Mouse (Mus musculus): ENCODE measurements around the gene Wfdc16. TPM values are rescaled to one million over a fixed set of nuclear protein-coding genes. Genes with fewer than 3 reads are reported as not detected.

Wfdc16 gene
- not detected for total RNA-seq (2021)

GRCm38 (mm10) chr2:164638696-164639095 lies at the start of gene Wfdc16:
Wfdc16 (minus strand) TSS chr2:164638796.
- DNase-seq (ENCODE audit: extremely low spot score in 1 of 2, low spot score in 2 of 2): no peak
- intact Hi-C loops (cut with DNase I): no loop called here

DNA sequence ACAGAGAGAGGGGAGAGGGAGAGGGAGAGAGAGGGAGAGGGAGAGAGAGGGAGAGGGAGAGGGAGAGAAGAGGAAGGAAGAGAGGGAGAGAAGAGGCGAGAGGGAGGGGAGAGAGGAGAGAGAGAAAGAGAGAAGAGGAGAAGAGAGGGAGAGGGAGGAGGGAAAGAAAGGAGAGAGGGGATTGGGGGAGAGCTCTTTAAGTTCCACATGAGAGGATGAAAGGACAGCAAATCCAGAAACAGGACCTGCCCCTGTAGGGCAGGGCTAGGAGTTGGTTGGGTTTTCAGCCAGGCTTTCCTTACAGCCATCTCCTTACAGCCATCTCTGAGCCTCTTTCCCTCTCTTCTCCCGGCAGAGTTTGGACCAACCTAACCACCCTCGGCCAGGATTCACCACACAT lies 46.2 kb upstream of the Wfdc16 start, which contains the start of gene Wfdc13:
Wfdc13 (plus strand) TSS at position 301 of the 400 bp plus-strand sequence.
- intact Hi-C loops (cut with DNase I): no loop called here
- DNase-seq (ENCODE audit: extremely low spot score in 1 of 2, low spot score in 2 of 2): no peak

GRCm38 (mm10) chr2:164679906-164680305 lies 41.3 kb upstream of the Wfdc16 start:
- intact Hi-C loops (cut with DNase I): loop anchor here (5.0 kb wide), 1 partner anchor 47 kb away; no protein-coding TSS in a partner anchor
- DNase-seq (ENCODE audit: extremely low spot score in 1 of 2, low spot score in 2 of 2): no peak

GRCm38 (mm10) chr2:164678848-164679625 lies 40.4 kb upstream of the Wfdc16 start:
- peak; percentile 36 to 83 for DNase-seq (ENCODE audit: extremely low spot score in 1 of 2, low spot score in 2 of 2)
- intact Hi-C loops (cut with DNase I): loop anchor here (5.0 kb wide), 1 partner anchor 48 kb away; no protein-coding TSS in a partner anchor

- no peak for DNase-seq (ENCODE audit: extremely low spot score in 1 of 2, low spot score in 2 of 2)
Measured at GRCm38 (mm10) chr2:164676916-164677685, 38.5 kb upstream of the Wfdc16 start.

DNA sequence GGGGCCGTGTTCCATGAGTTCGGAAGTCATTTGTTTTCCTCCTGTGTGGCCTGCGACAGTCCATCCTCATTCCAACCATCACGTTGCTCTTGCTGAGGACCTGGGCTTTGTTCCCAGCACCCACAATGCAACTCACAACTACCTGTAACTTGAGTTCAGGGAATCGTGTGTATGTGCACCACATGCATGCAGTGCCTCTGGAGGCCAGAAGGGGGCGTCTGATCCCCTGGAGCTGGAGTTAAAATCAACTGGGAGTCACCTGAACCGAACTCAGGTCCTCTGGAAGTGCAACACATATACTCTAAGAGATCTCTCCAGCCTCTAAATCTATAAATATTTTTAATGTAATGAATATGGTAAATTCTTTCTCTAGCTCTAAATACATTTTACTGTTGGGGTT lies 37.5 kb upstream of the Wfdc16 start:
- no peak for DNase-seq (ENCODE audit: extremely low spot score in 1 of 2, low spot score in 2 of 2)
- intact Hi-C loops (cut with DNase I): loop anchor here (5.0 kb wide), 1 partner anchor 51 kb away; no protein-coding TSS in a partner anchor

More at GRCm38 (mm10) chr2:164676916-164677685, 38.5 kb upstream of the Wfdc16 start:
- intact Hi-C loops (cut with DNase I): loop anchor here (5.0 kb wide), 1 partner anchor 50 kb away; no protein-coding TSS in a partner anchor

DNA sequence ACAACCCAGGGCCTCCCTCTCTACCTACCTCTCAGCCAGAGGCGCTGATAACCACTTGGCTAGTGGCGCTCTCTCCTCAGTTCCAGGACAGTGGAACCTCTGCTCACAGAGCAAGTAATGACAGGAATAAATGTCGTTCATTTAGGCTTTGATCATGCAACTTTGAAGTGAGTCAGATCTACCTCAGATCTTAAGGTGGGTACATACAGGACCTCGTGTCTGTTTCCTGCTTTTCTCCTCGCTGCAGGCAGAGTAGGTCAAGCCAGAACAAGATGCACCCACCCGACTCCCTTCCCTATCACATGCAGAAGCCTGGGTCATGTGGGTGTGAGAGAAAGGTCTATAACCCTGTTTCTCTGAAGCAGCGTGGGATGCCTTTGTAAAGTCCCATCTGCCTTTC lies 35.4 kb upstream of the Wfdc16 start, which contains the start of gene Wfdc11:
Wfdc11 (minus strand) TSS at position 101 of the 400 bp plus-strand sequence.
- DNase-seq (ENCODE audit: extremely low spot score in 1 of 2, low spot score in 2 of 2): no peak

GRCm38 (mm10) chr2:164670938-164671337 lies 32.3 kb upstream of the Wfdc16 start:
- intact Hi-C loops (cut with DNase I): no loop called here
- no peak for DNase-seq (ENCODE audit: extremely low spot score in 1 of 2, low spot score in 2 of 2)

More for the DNA sequence above, 35.4 kb upstream of the Wfdc16 start, which contains the start of gene Wfdc11:
- intact Hi-C loops (cut with DNase I): no loop called here

GRCm38 (mm10) chr2:164670261-164670660 lies 31.7 kb upstream of the Wfdc16 start:
- intact Hi-C loops (cut with DNase I): no loop called here
- no peak for DNase-seq (ENCODE audit: extremely low spot score in 1 of 2, low spot score in 2 of 2)

DNA sequence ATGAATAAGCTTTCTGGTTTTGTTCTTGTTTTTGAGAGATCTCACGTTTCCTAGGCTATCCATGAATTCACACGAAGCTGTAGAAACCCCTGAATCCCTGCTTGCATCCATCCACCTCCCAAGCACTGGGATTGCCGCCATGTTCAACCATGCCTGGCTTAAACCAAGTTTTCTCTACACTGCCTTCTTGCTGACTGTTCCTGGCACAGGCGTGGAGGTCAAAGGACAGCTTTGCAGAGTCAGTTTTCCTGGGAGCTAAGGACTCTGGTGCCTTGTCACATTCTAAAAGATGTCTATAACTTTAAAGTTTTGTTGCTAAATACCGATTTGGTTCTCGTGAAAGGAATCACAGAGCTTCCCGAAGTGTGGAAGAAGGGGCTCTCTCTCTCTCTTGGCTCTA lies 26.3 kb upstream of the Wfdc16 start:
- intact Hi-C loops (cut with DNase I): no loop called here
- no peak for DNase-seq (ENCODE audit: extremely low spot score in 1 of 2, low spot score in 2 of 2)

- intact Hi-C loops (cut with DNase I): no loop called here
Measured at GRCm38 (mm10) chr2:164656483-164656882, 17.9 kb upstream of the Wfdc16 start, which contains the start of gene Wfdc9. Wfdc9 (minus strand) TSS chr2:164656583.

DNA sequence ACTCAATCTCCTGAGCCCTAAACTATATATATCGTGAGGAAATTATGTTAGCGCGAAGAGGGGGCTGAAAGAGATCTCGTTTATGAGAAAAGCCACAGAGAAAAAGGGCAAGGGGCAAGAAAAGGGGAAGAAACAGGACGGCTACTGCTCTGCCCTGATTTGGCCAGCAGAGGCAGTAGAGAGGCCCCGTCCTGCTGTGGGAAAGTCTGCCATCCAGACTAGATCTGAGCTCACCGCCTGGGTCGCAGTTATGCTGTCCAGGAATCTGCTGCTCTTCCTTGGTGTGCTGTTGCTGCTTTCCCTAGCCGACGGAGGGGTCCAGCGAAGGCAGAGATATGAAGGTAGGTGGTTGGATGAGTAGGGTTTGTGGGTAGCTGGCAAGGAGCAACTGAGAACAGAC lies 17.3 kb upstream of the Wfdc16 start, which contains the start of gene Wfdc10:
Wfdc10 (plus strand) TSS at position 189 of the 400 bp plus-strand sequence.
- peak in 1 of 2 experiments; percentile 35 for DNase-seq (ENCODE audit: extremely low spot score in 1 of 2, low spot score in 2 of 2)
- intact Hi-C loops (cut with DNase I): no loop called here

More at GRCm38 (mm10) chr2:164656483-164656882, 17.9 kb upstream of the Wfdc16 start, which contains the start of gene Wfdc9:
- no peak for DNase-seq (ENCODE audit: extremely low spot score in 1 of 2, low spot score in 2 of 2)

GRCm38 (mm10) chr2:164641881-164642673 lies 3.5 kb upstream of the Wfdc16 start:
- intact Hi-C loops (cut with DNase I): no loop called here
- peak in 1 of 2 experiments; percentile 44 for DNase-seq (ENCODE audit: extremely low spot score in 1 of 2, low spot score in 2 of 2)

- DNase-seq (ENCODE audit: extremely low spot score in 1 of 2, low spot score in 2 of 2): no peak
- intact Hi-C loops (cut with DNase I): no loop called here
Measured at GRCm38 (mm10) chr2:164641129-164641528, 2.5 kb upstream of the Wfdc16 start.

GRCm38 (mm10) chr2:164635266-164635665 lies 3.3 kb downstream of the Wfdc16 start:
- DNase-seq (ENCODE audit: extremely low spot score in 1 of 2, low spot score in 2 of 2): no peak
- intact Hi-C loops (cut with DNase I): no loop called here

DNA sequence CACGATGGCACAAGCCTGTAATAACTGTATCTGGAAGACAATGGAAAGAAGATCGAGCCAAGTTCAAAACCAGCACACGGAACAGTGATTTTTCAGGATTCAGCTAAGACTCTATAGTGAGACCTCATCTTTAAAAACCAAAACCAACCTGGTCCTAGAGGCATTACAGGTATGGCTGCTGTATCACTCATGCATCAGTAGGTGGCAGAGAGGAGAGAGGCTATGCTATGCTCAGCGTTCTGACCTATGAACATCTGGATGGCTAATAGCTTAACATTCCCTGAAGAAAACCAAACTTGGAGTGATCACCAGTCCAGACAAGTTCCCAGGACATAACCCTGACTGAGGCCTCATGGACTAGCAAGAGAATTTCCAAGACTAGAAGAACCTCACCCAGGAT lies 16.8 kb downstream of the Wfdc16 start:
- DNase-seq (ENCODE audit: extremely low spot score in 1 of 2, low spot score in 2 of 2): no peak
- intact Hi-C loops (cut with DNase I): no loop called here

DNA sequence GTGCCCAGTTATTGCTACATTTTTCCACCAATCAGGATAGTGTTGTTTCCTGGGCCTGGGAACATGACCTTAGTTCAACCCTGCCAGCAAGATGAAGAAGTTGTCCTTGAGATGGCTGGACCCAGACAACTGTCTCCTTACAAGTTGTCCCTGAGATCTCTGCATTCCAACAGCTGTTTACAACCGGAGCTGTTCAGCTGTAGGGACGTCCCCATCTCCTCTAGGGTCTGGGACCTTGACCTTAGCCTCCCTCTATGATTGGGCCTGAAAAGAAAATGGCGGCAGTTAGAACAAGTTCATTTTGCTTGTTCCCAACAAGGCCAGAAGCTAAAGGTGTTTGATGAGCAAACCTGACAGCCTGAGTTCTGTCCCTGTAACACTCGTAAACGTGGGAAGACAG lies 19.5 kb downstream of the Wfdc16 start:
- intact Hi-C loops (cut with DNase I): no loop called here
- DNase-seq (ENCODE audit: extremely low spot score in 1 of 2, low spot score in 2 of 2): no peak

DNA sequence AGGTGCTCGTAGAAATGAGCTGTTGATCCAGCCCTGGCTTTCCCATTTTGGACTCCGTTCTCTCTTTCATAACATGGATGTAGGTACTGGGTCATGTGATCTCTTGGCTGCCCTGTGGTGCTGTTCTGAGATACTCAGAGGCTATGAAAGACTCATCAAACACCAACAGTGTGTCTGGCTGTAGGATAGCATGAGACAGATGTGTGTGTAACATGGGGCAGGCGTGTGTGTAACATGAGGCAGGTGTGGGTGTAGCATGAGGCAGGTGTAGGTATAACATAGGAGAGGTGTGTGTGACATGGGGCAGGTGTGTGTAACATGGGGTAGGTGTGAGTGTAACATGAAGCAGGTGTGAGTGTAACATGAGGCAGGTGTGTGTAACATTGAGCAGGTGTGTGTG lies 23.2 kb downstream of the Wfdc16 start:
- no peak for DNase-seq (ENCODE audit: extremely low spot score in 1 of 2, low spot score in 2 of 2)
- intact Hi-C loops (cut with DNase I): no loop called here
